8 mouse cellular contexts compared by ENCODE assay signal in genomic region chr1:134804373-134804772, GRCm38 (mm10).
DNase-seq lines count a peak whose midpoint lies in the region; ATAC-seq lines count a peak whose summit lies in the region.

No protein-coding gene starts in this region.

- H3K36me3 ChIP-seq in kidney, embryonic 16.5 days (ENCODE audit: insufficient read depth, low read length): no peaks in the 10 kb centered on the region
- H3K36me3 ChIP-seq in embryonic facial prominence, embryonic 14.5 days (ENCODE audit: control insufficient read depth, insufficient read depth, low read length): peaks cover 3% of the 10 kb centered on the region; the same call in 1 of the 2 replicates
- peaks cover 6% of the 10 kb centered on the region for H3K36me3 ChIP-seq in heart, embryonic 13.5 days
- H3K36me3 ChIP-seq in hindbrain, embryonic 10.5 days: peaks cover 7% of the 10 kb centered on the region
- H3K36me3 ChIP-seq in midbrain, embryonic 15.5 days (replicated peaks): no peaks in the 10 kb centered on the region

- no peaks in the 10 kb centered on the region for H3K27me3 ChIP-seq in kidney, embryonic 16.5 days (ENCODE audit: insufficient read depth, low read length)
- H3K27me3 ChIP-seq in embryonic facial prominence, embryonic 14.5 days (replicated peaks; ENCODE audit: control insufficient read depth, insufficient read depth, low read length): no peaks in the 10 kb centered on the region
- no peaks in the 10 kb centered on the region for H3K27me3 ChIP-seq in heart, embryonic 13.5 days (replicated peaks)
- H3K27me3 ChIP-seq in hindbrain, embryonic 10.5 days (ENCODE audit: insufficient read depth, poor library complexity, severe bottlenecking): no peaks in the 10 kb centered on the region
- no peaks in the 10 kb centered on the region for H3K27me3 ChIP-seq in midbrain, embryonic 15.5 days (replicated peaks)

- 46% methylated on average over 5 of the region's 5 CpGs for WGBS in kidney, embryonic 16.5 days
- WGBS in embryonic facial prominence, embryonic 14.5 days: 19% methylated on average over 5 of the region's 5 CpGs
- 27% methylated on average over 5 of the region's 5 CpGs for whole genome bisulfite sequencing in heart, embryonic 13.5 days
- 81% methylated on average over 5 of the region's 5 CpGs for WGBS in hindbrain, embryonic 10.5 days
- 42% methylated on average over 5 of the region's 5 CpGs for WGBS in midbrain, embryonic 15.5 days

- H3K27ac ChIP-seq in kidney, embryonic 16.5 days (ENCODE audit: low read length): peak overlapping the region; percentile 65
- H3K27ac ChIP-seq in embryonic facial prominence, embryonic 14.5 days (replicated peaks; ENCODE audit: low read depth, low read length): peak overlapping the region; percentile 89
- H3K27ac ChIP-seq in heart, embryonic 13.5 days (replicated peaks): peak overlapping the region; percentile 98
- H3K27ac ChIP-seq in hindbrain, embryonic 10.5 days: no peak overlapping the region
- H3K27ac ChIP-seq in midbrain, embryonic 15.5 days: no peak overlapping the region

- H3K4me3 ChIP-seq in kidney, embryonic 16.5 days (ENCODE audit: low read length): no peak overlapping the region
- H3K4me3 ChIP-seq in embryonic facial prominence, embryonic 14.5 days (ENCODE audit: low read depth, low read length): no peak overlapping the region
- H3K4me3 ChIP-seq in heart, embryonic 13.5 days: no peak overlapping the region
- H3K4me3 ChIP-seq in hindbrain, embryonic 10.5 days: no peak overlapping the region
- no peak overlapping the region for H3K4me3 ChIP-seq in midbrain, embryonic 15.5 days

- no peak overlapping the region for H3K4me2 ChIP-seq in kidney, embryonic 16.5 days (replicated peaks; ENCODE audit: low read depth, low read length)
- H3K4me2 ChIP-seq in embryonic facial prominence, embryonic 14.5 days (ENCODE audit: low read depth, low read length): peak overlapping the region; percentile 51; the same call in 1 of the 2 replicates
- peak overlapping the region; percentile 67 for H3K4me2 ChIP-seq in heart, embryonic 13.5 days
- H3K4me2 ChIP-seq in midbrain, embryonic 15.5 days: no peak overlapping the region

- H3K9me3 ChIP-seq in kidney, embryonic 16.5 days (ENCODE audit: low read length): no peaks in the 10 kb centered on the region
- no peaks in the 10 kb centered on the region for H3K9me3 ChIP-seq in embryonic facial prominence, embryonic 14.5 days (ENCODE audit: control insufficient read depth, low read length)
- H3K9me3 ChIP-seq in heart, embryonic 13.5 days: no peaks in the 10 kb centered on the region
- H3K9me3 ChIP-seq in hindbrain, embryonic 10.5 days: peaks cover 3% of the 10 kb centered on the region; the same call in 1 of the 2 replicates
- no peaks in the 10 kb centered on the region for H3K9me3 ChIP-seq in midbrain, embryonic 15.5 days

- peaks cover 40% of the 10 kb centered on the region for H3K4me1 ChIP-seq in kidney, embryonic 16.5 days (ENCODE audit: insufficient read depth, low read length)
- peaks cover 48% of the 10 kb centered on the region for H3K4me1 ChIP-seq in embryonic facial prominence, embryonic 14.5 days (ENCODE audit: control insufficient read depth, insufficient read depth, low read length)
- peaks cover 71% of the 10 kb centered on the region for H3K4me1 ChIP-seq in heart, embryonic 13.5 days
- H3K4me1 ChIP-seq in hindbrain, embryonic 10.5 days (replicated peaks): peaks cover 25% of the 10 kb centered on the region
- peaks cover 19% of the 10 kb centered on the region for H3K4me1 ChIP-seq in midbrain, embryonic 15.5 days

- H3K9ac ChIP-seq in kidney, embryonic 16.5 days (replicated peaks; ENCODE audit: low read length): no peak overlapping the region
- H3K9ac ChIP-seq in embryonic facial prominence, embryonic 14.5 days (ENCODE audit: low read depth, low read length): no peak overlapping the region
- H3K9ac ChIP-seq in heart, embryonic 13.5 days: peak overlapping the region; percentile 81
- no peak overlapping the region for H3K9ac ChIP-seq in midbrain, embryonic 15.5 days

- ATAC-seq in kidney, embryonic 16.5 days (ENCODE audit: low FRiP score, low TSS enrichment): no peak
- ATAC-seq in embryonic facial prominence, embryonic 14.5 days (ENCODE audit: low read depth): no peak
- ATAC-seq in heart, embryonic 13.5 days (ENCODE audit: extremely low read depth, insufficient number of reproducible peaks, low FRiP score, low TSS enrichment): no peak
- no peak for ATAC-seq in midbrain, embryonic 15.5 days (replicated peaks)

- no peak for DNase-seq in kidney, postnatal 25 days
- peak; percentile 65 for DNase-seq in embryonic facial prominence, embryonic 14.5 days (ENCODE audit: low spot score)
- peak; percentile 51 for DNase-seq in lung, postnatal 10 days
- DNase-seq in adrenal gland, postnatal 14 days: no peak
- no peak for DNase-seq in hindbrain, embryonic 10.5 days (ENCODE audit: low spot score)

Comparison
In these comparisons a context has a peak if more than half of its experiments do, and no peak if none do; other contexts are left out.
1. H3K27ac ChIP-seq: peak in kidney, embryonic 16.5 days (single experiment), embryonic facial prominence, embryonic 14.5 days (single experiment) and heart, embryonic 13.5 days (single experiment); none in hindbrain, embryonic 10.5 days (single experiment) and midbrain, embryonic 15.5 days (single experiment).
2. H3K4me2 ChIP-seq: peak in embryonic facial prominence, embryonic 14.5 days (single experiment) and heart, embryonic 13.5 days (single experiment); none in kidney, embryonic 16.5 days (single experiment) and midbrain, embryonic 15.5 days (single experiment).
3. DNase-seq: peak in embryonic facial prominence, embryonic 14.5 days (single experiment) and lung, postnatal 10 days (single experiment); none in kidney, postnatal 25 days (0 of 2), adrenal gland, postnatal 14 days (single experiment) and hindbrain, embryonic 10.5 days (single experiment).